Mouse (Mus musculus) spleen, postnatal 10 days (tissue): ENCODE data around the gene Vstm4.

Experiments used
- DNase-seq, 2 experiments: peaks; one replicate each; pipeline ENCODE4 v3.0.0; 2021 to 2022; ENCODE audit warnings: low spot score in 2 of 2

The Vstm4 gene

GRCm38 (mm10) chr14:32947512-32947911, 91.0 kb downstream of the Vstm4 start:
- DNase-seq: no peak

- peak in 1 of 2 experiments; percentile 44 for DNase-seq
These were observed 94.1 kb downstream of the Vstm4 start for GRCm38 (mm10) chr14:32950312-32951301.

- DNase-seq: no peak
These were observed 99.9 kb downstream of the Vstm4 start for GRCm38 (mm10) chr14:32956486-32956885.

- DNase-seq: no peak
These were observed 102.1 kb downstream of the Vstm4 start for GRCm38 (mm10) chr14:32958671-32959070.

- peak in 1 of 2 experiments; percentile 50 for DNase-seq
These were observed 103.9 kb downstream of the Vstm4 start for GRCm38 (mm10) chr14:32960481-32960880.

GRCm38 (mm10) chr14:32964742-32965141, 108.2 kb downstream of the Vstm4 start:
- DNase-seq: no peak

GRCm38 (mm10) chr14:32970700-32971099, 114.1 kb downstream of the Vstm4 start:
- no peak for DNase-seq

GRCm38 (mm10) chr14:32984176-32984738, 127.7 kb downstream of the Vstm4 start:
- DNase-seq: no peak

GRCm38 (mm10) chr14:32986659-32987058, 130.1 kb downstream of the Vstm4 start:
- no peak for DNase-seq
